Mouse (Mus musculus) thymus, adult 18-20 months (tissue): Measurements from ENCODE around the gene Enpp7.

ENCODE experiments used
- DNase-seq, 2 experiments: peaks; one replicate each; pipeline ENCODE4 v3.0.0; 2022; ENCODE audit warnings: mixed read lengths in 2 of 2

The Enpp7 gene

DNA sequence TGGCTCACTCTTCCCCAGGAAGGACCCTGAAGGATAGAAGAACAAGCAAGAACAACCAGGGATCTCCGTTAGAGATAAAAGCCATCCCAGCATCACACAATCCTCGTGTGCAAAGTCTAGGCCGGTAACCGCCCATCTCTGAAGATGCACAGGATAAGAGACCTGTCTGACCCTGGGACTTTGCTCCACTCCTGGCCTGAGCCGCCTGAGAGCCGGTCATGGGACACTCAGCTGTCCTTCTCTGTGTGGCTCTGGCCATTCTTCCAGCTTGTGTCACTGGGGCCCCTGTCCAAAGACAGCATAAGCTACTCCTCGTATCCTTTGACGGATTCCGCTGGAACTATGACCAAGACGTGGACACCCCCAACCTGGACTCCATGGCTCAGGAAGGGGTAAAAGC is at the start of gene Enpp7:
Enpp7 (plus strand) TSS at position 190 of the 400 bp plus-strand sequence.
- DNase-seq, result no peak

DNA sequence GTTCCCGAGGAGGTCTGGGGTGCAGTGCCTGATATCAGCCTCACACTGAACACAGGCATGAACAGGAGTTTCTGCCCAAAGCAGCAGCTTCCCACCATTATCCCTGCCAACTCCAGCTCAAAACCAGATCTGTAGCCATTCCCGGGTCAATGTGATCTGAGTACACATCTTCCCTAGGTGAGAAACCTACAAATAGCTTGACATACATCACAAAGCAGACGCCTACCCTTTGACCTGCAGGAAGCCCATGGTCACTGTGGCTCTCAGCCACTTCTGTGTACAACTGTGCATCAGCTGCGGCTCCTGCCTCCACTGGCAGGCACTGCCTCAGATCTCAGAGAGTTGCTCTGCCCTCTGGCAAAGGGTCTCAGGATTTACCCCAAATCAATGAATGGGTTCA is 48.3 kb upstream of the Enpp7 start:
- no peak for DNase-seq

GRCm38 (mm10) chr11:118940539-118940938 is 47.4 kb upstream of the Enpp7 start:
- DNase-seq, result no peak

GRCm38 (mm10) chr11:118941268-118941667 is 46.7 kb upstream of the Enpp7 start:
- DNase-seq, result no peak

DNA sequence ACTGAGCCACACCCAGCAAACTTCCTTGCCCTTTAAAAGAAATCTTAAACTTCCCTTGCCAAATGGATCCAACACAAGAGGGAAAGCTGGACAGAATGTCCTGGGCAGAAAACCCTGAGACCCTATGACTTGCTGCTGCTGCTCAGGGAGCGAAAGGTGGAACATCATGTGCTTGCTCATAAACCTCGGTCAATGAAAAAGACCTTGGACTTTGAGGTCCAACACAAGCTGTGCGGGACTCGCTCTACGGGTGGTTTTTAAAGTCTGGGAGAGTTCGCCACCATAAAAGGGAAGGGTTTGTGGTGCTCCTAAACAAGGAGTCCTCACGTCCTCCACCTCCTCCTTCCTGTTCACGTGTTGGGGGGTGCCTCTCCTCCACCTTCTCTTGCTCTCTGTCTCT is 42.1 kb upstream of the Enpp7 start:
- DNase-seq, result no peak

DNA sequence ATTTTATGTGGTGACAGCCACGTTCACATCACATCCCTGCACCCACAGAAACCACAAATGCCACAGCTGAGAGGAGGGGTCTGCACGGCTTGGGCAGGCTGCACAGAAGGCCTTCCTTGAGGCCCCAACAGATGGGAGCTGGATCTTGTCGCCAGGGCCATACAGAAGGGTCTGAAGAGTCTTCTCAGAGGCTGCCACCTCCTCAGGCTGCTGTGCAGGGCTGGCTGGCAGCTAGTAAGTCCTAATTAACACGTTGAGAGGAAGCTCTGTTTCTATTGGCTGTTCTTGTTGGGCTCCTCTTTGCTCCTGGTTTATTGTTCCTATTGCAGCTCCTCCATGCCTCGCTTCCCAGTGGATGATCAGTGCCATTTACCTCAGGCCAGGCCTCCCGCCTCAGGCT is 33.0 kb upstream of the Enpp7 start:
- DNase-seq, result no peak

DNA sequence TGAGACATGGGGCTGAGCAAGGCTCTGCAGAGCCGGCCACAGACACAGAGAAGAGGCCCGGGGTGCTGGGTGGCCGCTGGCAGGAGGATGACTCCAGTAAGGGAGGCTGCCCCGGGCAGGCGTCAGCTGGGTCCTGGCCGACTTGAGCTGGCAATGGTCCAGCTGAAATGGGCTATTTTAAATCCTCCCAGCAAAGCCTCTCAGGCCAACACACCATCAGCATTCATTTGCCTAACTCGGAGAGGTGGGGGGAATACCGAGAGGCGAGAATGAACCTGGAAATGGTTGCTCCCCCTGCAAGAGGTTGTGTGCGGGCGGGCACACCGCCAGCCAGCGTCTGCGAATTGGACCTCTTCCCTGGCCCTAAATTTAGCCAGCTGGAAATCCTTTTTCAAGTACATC is 30.9 kb upstream of the Enpp7 start:
- no peak for DNase-seq

GRCm38 (mm10) chr11:118960649-118961048 is 27.3 kb upstream of the Enpp7 start:
- DNase-seq, result no peak

DNA sequence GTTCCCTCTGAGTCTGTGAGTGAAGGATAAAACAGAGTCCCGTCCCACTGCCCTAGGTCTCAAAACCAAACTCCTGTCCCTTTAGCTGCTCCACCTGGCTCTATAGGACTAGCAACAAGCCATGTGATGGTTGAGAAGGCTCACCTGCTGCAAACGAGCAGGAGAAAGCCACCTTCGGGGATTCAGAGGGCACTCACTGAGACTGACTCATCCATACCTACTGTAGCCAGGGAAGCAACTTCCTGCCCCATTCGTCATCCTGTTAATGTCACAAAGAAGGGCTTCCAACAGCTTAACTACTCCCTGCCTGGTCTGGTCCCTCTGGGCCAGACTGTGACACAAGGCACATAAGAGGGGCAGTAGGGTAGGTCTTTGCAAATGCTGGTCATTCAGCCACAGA is 25.5 kb upstream of the Enpp7 start:
- no peak for DNase-seq

DNA sequence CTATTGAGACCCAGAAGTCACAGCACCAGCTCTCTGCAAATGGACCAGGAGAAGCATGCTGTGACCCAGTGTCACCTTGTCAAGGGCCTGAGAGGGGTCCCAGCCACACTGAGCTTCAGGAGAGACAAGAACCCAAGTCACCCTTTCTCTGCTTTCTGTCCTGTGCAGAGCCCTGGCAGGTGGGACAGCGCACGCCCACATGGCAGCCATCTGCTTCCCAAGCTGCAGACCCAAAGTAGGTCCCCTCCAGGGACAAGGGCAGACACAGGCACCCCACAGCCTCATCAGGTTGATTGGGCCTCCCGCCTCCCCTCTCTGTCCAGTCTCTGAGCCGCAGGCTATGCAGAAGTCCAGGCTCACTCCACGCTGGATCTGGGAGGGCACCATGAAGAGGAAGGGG is 24.1 kb upstream of the Enpp7 start:
- DNase-seq, result no peak

DNA sequence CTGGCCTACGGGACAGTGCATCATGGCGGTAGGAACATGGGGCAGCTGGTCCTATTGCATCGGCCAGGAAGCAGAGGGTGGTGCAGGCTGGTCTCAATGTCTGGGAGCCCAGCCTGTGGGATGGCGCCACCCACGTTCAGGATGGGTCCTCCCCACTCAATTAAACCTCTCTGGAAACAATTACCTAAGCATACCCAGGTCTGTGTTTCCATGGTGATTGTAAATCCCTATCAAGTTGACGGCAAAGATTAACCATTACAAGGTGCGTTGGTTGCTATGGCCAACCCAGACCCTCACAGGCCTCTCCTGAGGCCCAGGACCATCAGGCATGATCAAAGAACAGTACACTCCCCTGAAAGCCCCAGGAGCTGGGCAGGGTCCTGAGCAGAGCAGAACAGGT is 22.9 kb upstream of the Enpp7 start:
- DNase-seq, result no peak

DNA sequence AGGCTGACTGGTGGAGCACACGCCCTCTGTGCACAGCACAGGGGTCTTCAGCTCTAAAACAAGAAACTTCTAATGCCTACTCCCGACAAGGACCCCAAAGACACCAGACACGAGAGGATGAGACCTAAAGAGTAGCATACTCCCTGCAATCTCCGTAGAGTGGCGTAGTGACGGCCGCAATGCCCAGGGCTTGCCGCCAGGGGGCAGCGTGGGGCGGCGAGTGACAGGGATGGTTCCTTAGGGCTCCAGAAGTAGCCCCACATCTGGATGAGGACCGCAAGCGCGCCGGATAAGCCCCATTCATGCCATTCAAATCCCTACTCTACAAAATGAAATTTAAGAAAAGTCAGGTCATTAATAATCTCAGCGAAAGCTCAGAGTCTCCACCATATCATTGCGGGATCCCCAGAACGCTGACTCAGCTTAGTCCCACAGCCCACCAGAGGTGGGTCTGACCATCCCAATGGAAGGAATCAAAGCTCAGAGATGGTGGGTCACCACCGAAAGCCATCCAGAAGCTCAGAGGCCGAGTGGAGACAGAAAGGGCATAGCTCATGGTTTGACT is 16.4 kb upstream of the Enpp7 start:
- no peak for DNase-seq

- no peak for DNase-seq
Measured at GRCm38 (mm10) chr11:118972431-118973377, 15.3 kb upstream of the Enpp7 start.

DNA sequence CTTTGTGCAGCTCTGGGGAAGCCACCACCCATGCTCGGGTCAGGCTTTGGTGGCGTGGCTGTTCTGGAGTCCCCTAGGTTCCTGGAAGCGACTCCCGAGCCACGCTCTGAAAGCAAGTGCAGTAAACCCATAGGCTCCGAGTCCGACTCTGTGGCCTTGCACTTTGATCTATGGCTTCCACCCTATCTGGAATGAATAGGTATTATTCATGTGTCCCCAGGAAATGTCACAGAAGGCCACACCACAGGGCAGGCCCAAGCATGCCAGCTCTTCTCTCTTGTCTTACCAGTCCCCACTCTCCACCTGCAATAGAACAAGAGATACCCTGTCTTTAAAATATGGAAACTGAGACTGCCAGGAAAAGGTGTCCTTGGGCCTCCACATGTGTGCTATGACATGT is 13.6 kb upstream of the Enpp7 start:
- no peak for DNase-seq

DNA sequence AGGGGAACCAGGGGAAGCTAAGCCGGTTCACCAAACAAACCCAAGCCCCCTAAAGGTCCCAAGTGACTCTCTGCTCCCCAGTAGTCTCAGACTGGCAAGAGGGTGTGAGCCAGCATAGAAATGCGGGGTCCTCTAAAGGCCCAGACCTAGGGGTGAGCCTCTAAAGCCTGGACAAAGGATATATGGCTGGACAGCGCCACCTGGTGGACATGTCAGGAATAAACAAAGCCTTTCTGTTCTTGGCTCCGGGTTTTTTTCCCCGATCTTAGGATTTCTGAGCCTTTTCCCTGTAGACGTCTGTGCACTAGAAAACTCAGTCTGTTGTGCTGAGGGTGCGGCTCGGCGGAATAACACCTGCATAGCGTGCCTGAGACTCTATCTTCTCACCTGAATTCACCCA is 12.6 kb upstream of the Enpp7 start:
- peak in 1 of 2 experiments; percentile 24 for DNase-seq

- no peak for DNase-seq
Measured at GRCm38 (mm10) chr11:118975917-118976316, 12.1 kb upstream of the Enpp7 start.

DNA sequence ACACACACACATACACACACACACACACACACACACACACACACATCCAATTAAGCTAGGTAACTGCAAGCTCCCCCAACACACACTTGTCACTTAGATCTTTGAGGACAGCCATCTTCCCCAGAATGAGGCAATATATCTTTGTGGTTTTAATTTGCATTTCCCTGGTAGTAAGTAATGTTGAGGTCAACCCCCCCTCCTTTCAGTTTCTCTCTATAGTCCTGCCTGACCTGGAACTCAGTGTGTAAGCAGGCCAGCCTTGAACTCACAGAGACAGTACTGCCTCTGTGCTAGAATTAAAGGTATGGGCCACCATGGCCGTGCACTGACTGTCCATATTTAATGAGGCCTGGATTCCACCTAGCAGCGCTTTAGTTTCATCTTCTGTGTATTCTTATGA is 7.6 kb upstream of the Enpp7 start:
- DNase-seq, result no peak

DNA sequence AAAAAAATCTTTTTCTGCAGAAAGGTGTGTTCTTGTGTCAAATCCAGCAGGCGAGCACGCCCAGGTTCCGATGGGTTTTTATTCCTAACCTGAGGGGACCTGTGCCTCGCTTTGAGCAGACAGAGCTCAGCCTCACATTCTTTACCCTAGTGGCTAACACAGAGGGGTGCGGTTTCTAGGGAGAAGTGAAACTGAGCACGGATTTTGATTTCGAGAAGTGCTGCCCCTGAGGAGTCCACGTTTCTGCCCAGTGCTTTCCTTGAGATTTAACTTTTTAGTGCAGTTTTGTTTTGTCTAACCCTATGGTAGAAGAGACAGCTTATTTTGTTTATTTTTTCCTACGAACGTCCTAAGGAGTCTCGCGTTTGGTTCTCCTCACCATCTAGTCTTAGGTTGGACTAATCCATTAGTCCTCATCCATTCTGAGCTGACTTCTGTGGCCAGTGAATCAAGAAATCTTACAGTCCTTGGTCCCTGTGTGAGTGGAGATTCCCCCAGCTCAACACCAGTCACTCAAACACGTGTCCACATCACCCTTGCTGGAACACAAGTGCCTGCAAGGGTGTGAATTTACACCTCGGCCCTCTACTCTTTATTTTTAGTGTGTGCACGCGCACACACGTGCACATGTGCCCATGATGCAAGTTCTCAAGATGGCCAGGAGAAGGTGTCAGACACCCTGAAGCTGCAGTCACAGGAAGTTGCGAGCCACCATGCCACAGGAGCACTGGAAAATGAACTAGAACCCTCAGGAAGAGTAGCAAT is 6.8 kb upstream of the Enpp7 start:
- no peak for DNase-seq

GRCm38 (mm10) chr11:118982593-118983113 is 5.3 kb upstream of the Enpp7 start:
- no peak for DNase-seq

GRCm38 (mm10) chr11:118985571-118985970 is 2.4 kb upstream of the Enpp7 start:
- no peak for DNase-seq

GRCm38 (mm10) chr11:118992781-118993180 is 4.8 kb downstream of the Enpp7 start:
- DNase-seq, result peak; percentile 57 to 78

- no peak for DNase-seq
Measured at GRCm38 (mm10) chr11:118995448-118995847, 7.5 kb downstream of the Enpp7 start.

GRCm38 (mm10) chr11:118997182-118997581 is 9.2 kb downstream of the Enpp7 start:
- no peak for DNase-seq
